Mouse (Mus musculus): ENCODE results near the gene Olfr1160. TPM values are rescaled to one million over a fixed set of nuclear protein-coding genes. Genes with fewer than 3 reads are reported as not detected.

The Olfr1160 gene
- not detected for polyA plus RNA-seq (2012; fragmentation: generic; extraction: Trizol)

GRCm38 (mm10) chr2:88007515-88008318, at the start of gene Olfr1160:
Gene Olfr1160, minus strand, starts transcription at chr2:88008268.

GRCm38 (mm10) chr2:88051029-88051428, 43.0 kb upstream of the Olfr1160 start, which contains the start of gene Olfr1162:
Gene Olfr1162, minus strand, starts transcription at chr2:88051129.

GRCm38 (mm10) chr2:88037599-88037998, 29.5 kb upstream of the Olfr1160 start, which contains the start of gene Olfr73:
Gene Olfr73, minus strand, starts transcription at chr2:88037699.

GRCm38 (mm10) chr2:88022474-88022873, 14.4 kb upstream of the Olfr1160 start, which contains the start of gene Olfr1161:
Gene Olfr1161, plus strand, starts transcription at chr2:88022774.

GRCm38 (mm10) chr2:87989813-87990212, 18.3 kb downstream of the Olfr1160 start, which contains the start of gene Olfr1158:
Gene Olfr1158, plus strand, starts transcription at chr2:87990113.

GRCm38 (mm10) chr2:87974563-87974962, 33.5 kb downstream of the Olfr1160 start, which contains the start of gene Olfr74:
Gene Olfr74, minus strand, starts transcription at chr2:87974663.

GRCm38 (mm10) chr2:87968199-87968598, 39.9 kb downstream of the Olfr1160 start, which contains the start of gene Olfr1157:
Gene Olfr1157, minus strand, starts transcription at chr2:87968299.

GRCm38 (mm10) chr2:87953000-87953399, 55.1 kb downstream of the Olfr1160 start, which contains the start of gene Olfr1156:
Gene Olfr1156, minus strand, starts transcription at chr2:87953100.

Other genes with a start within 250 kb of the Olfr1160 start
- not detected for gene Olfr152, start 228.8 kb downstream of the Olfr1160 start, polyA plus RNA-seq (2012; fragmentation: generic; extraction: Trizol)
- not detected for gene Olfr1143, start 207.7 kb downstream of the Olfr1160 start, polyA plus RNA-seq (2012; fragmentation: generic; extraction: Trizol)
- gene Olfr1145, start 198.4 kb downstream of the Olfr1160 start, polyA plus RNA-seq (2012; fragmentation: generic; extraction: Trizol): not detected
- not detected for gene Olfr1148, start 177.7 kb downstream of the Olfr1160 start, polyA plus RNA-seq (2012; fragmentation: generic; extraction: Trizol)
- gene Olfr1150-ps1, start 164.3 kb downstream of the Olfr1160 start, polyA plus RNA-seq (2012; fragmentation: generic; extraction: Trizol): not detected
- gene Olfr1151, start 152.4 kb downstream of the Olfr1160 start, polyA plus RNA-seq (2012; fragmentation: generic; extraction: Trizol): not detected
- gene Olfr1152, start 141.8 kb downstream of the Olfr1160 start, polyA plus RNA-seq (2012; fragmentation: generic; extraction: Trizol): not detected
- gene Olfr1153, start 113.3 kb downstream of the Olfr1160 start, polyA plus RNA-seq (2012; fragmentation: generic; extraction: Trizol): not detected
- gene Olfr1154, start 103.1 kb downstream of the Olfr1160 start, polyA plus RNA-seq (2012; fragmentation: generic; extraction: Trizol): not detected
- not detected for gene Olfr1155, start 63.1 kb downstream of the Olfr1160 start, polyA plus RNA-seq (2012; fragmentation: generic; extraction: Trizol)
- not detected for gene Olfr1156, start 55.2 kb downstream of the Olfr1160 start, polyA plus RNA-seq (2012; fragmentation: generic; extraction: Trizol)
- gene Olfr1157, start 40.0 kb downstream of the Olfr1160 start, polyA plus RNA-seq (2012; fragmentation: generic; extraction: Trizol): not detected
- gene Olfr74, start 33.6 kb downstream of the Olfr1160 start, polyA plus RNA-seq (2012; fragmentation: generic; extraction: Trizol): not detected
- gene Olfr1158, start 18.2 kb downstream of the Olfr1160 start, polyA plus RNA-seq (2012; fragmentation: generic; extraction: Trizol): not detected
- not detected for gene Olfr1161, start 14.5 kb upstream of the Olfr1160 start, polyA plus RNA-seq (2012; fragmentation: generic; extraction: Trizol)
- not detected for gene Olfr73, start 29.4 kb upstream of the Olfr1160 start, polyA plus RNA-seq (2012; fragmentation: generic; extraction: Trizol)
- not detected for gene Olfr1162, start 42.9 kb upstream of the Olfr1160 start, polyA plus RNA-seq (2012; fragmentation: generic; extraction: Trizol)
- not detected for gene Olfr1163, start 63.6 kb upstream of the Olfr1160 start, polyA plus RNA-seq (2012; fragmentation: generic; extraction: Trizol)
- not detected for gene Olfr1164, start 85.7 kb upstream of the Olfr1160 start, polyA plus RNA-seq (2012; fragmentation: generic; extraction: Trizol)
- not detected for gene Olfr1166, start 120.0 kb upstream of the Olfr1160 start, polyA plus RNA-seq (2012; fragmentation: generic; extraction: Trizol)
- not detected for gene Olfr1167, start 146.9 kb upstream of the Olfr1160 start, polyA plus RNA-seq (2012; fragmentation: generic; extraction: Trizol)
- not detected for gene Olfr1168, start 173.6 kb upstream of the Olfr1160 start, polyA plus RNA-seq (2012; fragmentation: generic; extraction: Trizol)
- not detected for gene Olfr1170, start 220.1 kb upstream of the Olfr1160 start, polyA plus RNA-seq (2012; fragmentation: generic; extraction: Trizol)